Mouse (Mus musculus) lung, adult 2 months (tissue): Measurements from ENCODE around the gene Syce3.

Source experiments
- CTCF ChIP-seq: fragments of 200-500 bp; IDR thresholded peaks from 2 replicates; pipeline ENCODE4 v1.5.1; 2011; ENCODE audit warnings: mild to moderate bottlenecking, low read length, control low read depth; ENCODE audit not compliant: insufficient read depth
- POLR2A ChIP-seq: fragments of 200-500 bp; IDR thresholded peaks from 2 replicates; pipeline ENCODE4 v1.6.1; 2011; ENCODE audit warnings: low read depth, mild to moderate bottlenecking, control low read depth, low read length, borderline replicate concordance; ENCODE audit errors: extremely low read depth

- TF ChIP-seq CTCF: no peak
- no peak for TF ChIP-seq POLR2A
Measured at GRCm38 (mm10) chr15:89387127-89387526, 23.2 kb downstream of the Syce3 start.
